Mouse (Mus musculus) MEL (cell line): ENCODE results near the gene Tmem150a. TPM values are rescaled to one million over a fixed set of nuclear protein-coding genes. Genes with fewer than 3 reads are reported as not detected.

Source experiments
- DNase-seq: peaks from one replicate; pipeline ENCODE4 v3.0.0; 2011; ENCODE audit warnings: low read depth, low spot score
- H3K27ac ChIP-seq: 2 replicates; pipeline ENCODE4 v1.5.1; 2012; ENCODE audit warnings: low read depth, mild to moderate bottlenecking, control low read depth, low read length, moderate library complexity; ENCODE audit not compliant: control insufficient read depth
- H3K27me3 ChIP-seq, 2 experiments: fragments of 150-350 bp in 1 of 2; sonication (generic) in 1 of 2; 2 replicates each; pipeline ENCODE4 v1.6.1; 2012; ENCODE audit warnings: low read length in 2 of 2, mild to moderate bottlenecking in 2 of 2, improper control_type of control experiment in 1 of 2, moderate library complexity in 1 of 2; ENCODE audit not compliant: insufficient read depth in 2 of 2, control insufficient read depth in 1 of 2
- H3K36me3 ChIP-seq, 2 experiments: 2 replicates each; pipeline ENCODE4 v1.6.1; 2012 to 2014; ENCODE audit warnings: low read length in 2 of 2, improper control_type of control experiment in 1 of 2, inconsistent platforms in 1 of 2, mild to moderate bottlenecking in 1 of 2; ENCODE audit not compliant: insufficient read depth in 2 of 2, control insufficient read depth in 1 of 2
- H3K4me1 ChIP-seq, 2 experiments: fragments of 150-350 bp in 1 of 2; sonication (generic) in 1 of 2; 2 replicates each; pipeline ENCODE4 v1.6.1; 2012; ENCODE audit warnings: low read length in 2 of 2, improper control_type of control experiment in 1 of 2, mild to moderate bottlenecking in 1 of 2; ENCODE audit not compliant: insufficient read depth in 2 of 2, control insufficient read depth in 1 of 2
- H3K4me3 ChIP-seq, 2 experiments: fragments of 150-350 bp in 1 of 2; sonication (generic) in 1 of 2; 2 replicates each; pipeline ENCODE4 v1.5.1; 2012; ENCODE audit warnings: low read depth in 2 of 2, low read length in 2 of 2, mild to moderate bottlenecking in 2 of 2, moderate library complexity in 2 of 2, control low read depth in 1 of 2, improper control_type of control experiment in 1 of 2; ENCODE audit not compliant: control insufficient read depth in 1 of 2, insufficient read depth in 1 of 2
- H3K79me2 ChIP-seq: 2 replicates; pipeline ENCODE4 v1.6.1; 2012; ENCODE audit warnings: mild to moderate bottlenecking, low read length, moderate library complexity; ENCODE audit not compliant: control insufficient read depth, poor library complexity, insufficient read depth
- H3K9ac ChIP-seq: 2 replicates; pipeline ENCODE4 v1.6.1; 2012; ENCODE audit warnings: low read depth, mild to moderate bottlenecking, control low read depth, low read length, moderate library complexity; ENCODE audit not compliant: control insufficient read depth, poor library complexity, severe bottlenecking
- H3K9me3 ChIP-seq: fragments of 150-350 bp; sonication (generic); replicated peaks from 2 replicates; pipeline ENCODE4 v1.6.1; 2012; ENCODE audit warnings: mild to moderate bottlenecking, low read length, improper control_type of control experiment, moderate library complexity; ENCODE audit not compliant: insufficient read depth
- MYB ChIP-seq: IDR thresholded peaks from 2 replicates; pipeline ENCODE4 v1.6.1; 2011; ENCODE audit warnings: mild to moderate bottlenecking, low read depth, low read length, improper control_type of control experiment
- POLR2AphosphoS2 ChIP-seq: IDR thresholded peaks from 2 replicates; pipeline ENCODE4 v1.6.1; 2011; ENCODE audit warnings: low read length, improper control_type of control experiment
- POLR2AphosphoS5 ChIP-seq: IDR thresholded peaks from 2 replicates; pipeline ENCODE4 v1.6.1; 2012; ENCODE audit warnings: low read depth, borderline replicate concordance, mild to moderate bottlenecking, inconsistent platforms, low read length, moderate library complexity, mixed read lengths
- SMC3 ChIP-seq: IDR thresholded peaks from 2 replicates; pipeline ENCODE4 v1.6.1; 2011; ENCODE audit warnings: low read depth, low read length, improper control_type of control experiment
- TBP ChIP-seq: IDR thresholded peaks from 2 replicates; pipeline ENCODE4 v1.8.0; 2011; ENCODE audit warnings: low read depth, low read length, improper control_type of control experiment
- ZKSCAN1 ChIP-seq: IDR thresholded peaks from 2 replicates; pipeline ENCODE4 v1.6.1; 2012; ENCODE audit warnings: low read depth, mild to moderate bottlenecking, inconsistent platforms, low read length, improper control_type of control experiment, moderate library complexity
- polyA plus RNA-seq, 2 experiments: library from polyadenylated mRNA; stranded (reverse) in 1 of 2; unstranded in 1 of 2; fragments of >175 nt in 1 of 2; fragments of >200 nt in 1 of 2; gene quantifications; 2 replicates each; pipeline versions ENCODE4 v1.2.1 to v1.2.4; 2012; ENCODE audit warnings: low replicate concordance in 2 of 2, low read depth in 1 of 2; ENCODE audit not compliant: insufficient read length in 2 of 2, insufficient read depth in 1 of 2, missing spikeins in 1 of 2
- total RNA-seq: library from RNA; depleted of rRNA; stranded (reverse); fragments of 300-350 nt; gene quantifications from 2 replicates; pipeline ENCODE4 v1.2.3, GENCODE M21; 2012; rRNA removed

Gene Tmem150a
- 0.15 and 0.16 TPM in 2 replicates for total RNA-seq
- polyA plus RNA-seq = 1 to 10 TPM in 1 of 2 experiments, not detected in 1; 2.5 TPM

- H3K79me2 ChIP-seq = peaks cover 5% of the 10 kb centered on the region; the same call in 1 of the 2 replicates
- DNase-seq = no peak
- H3K27ac ChIP-seq = no peak within 1 kb of the TSS
- no peaks in the 10 kb centered on the region for H3K9me3 ChIP-seq
- H3K36me3 ChIP-seq = peaks cover 6 to 15% of the 10 kb centered on the region in 2 experiments
- no peak for TF ChIP-seq SMC3
- TF ChIP-seq TBP = no peak
- TF ChIP-seq ZKSCAN1 = no peak
- no peaks in the 10 kb centered on the region for H3K27me3 ChIP-seq
- H3K4me3 ChIP-seq = no peak within 1 kb of the TSS
- H3K4me1 ChIP-seq = peaks cover 5 to 12% of the 10 kb centered on the region in 2 experiments
- no peak within 1 kb of the TSS for H3K9ac ChIP-seq
Measured at GRCm38 (mm10) chr6:72355066-72355911, at the start of gene Tmem150a. Gene Tmem150a, plus strand, starts transcription at chr6:72355447.

GRCm38 (mm10) chr6:72312198-72312597, 43.0 kb upstream of the Tmem150a start:
- Histone ChIP-seq H3K36me3 (no peaks in the 10 kb centered on the region; a peak in 2 of 4 replicates), H3K9me3 (no peaks in the 10 kb centered on the region), H3K27me3 (no peaks in the 10 kb centered on the region), H3K79me2 (no peaks in the 10 kb centered on the region), H3K4me1 (no peaks in the 10 kb centered on the region), H3K4me3 (no peak overlapping the region), H3K27ac (no peak overlapping the region), H3K9ac (no peak overlapping the region)
- DNase-seq = no peak
- TF ChIP-seq POLR2AphosphoS2 (peak; percentile 53; the same call in 1 of the 2 replicates), POLR2AphosphoS5 (no peak)

GRCm38 (mm10) chr6:72313124-72313867, 42.0 kb upstream of the Tmem150a start:
- TF ChIP-seq MYB = no peak
- Histone ChIP-seq H3K36me3 (no peaks in the 10 kb centered on the region; a peak in 2 of 4 replicates), H3K9ac (no peak overlapping the region), H3K4me3 (no peak overlapping the region), H3K27ac (no peak overlapping the region), H3K79me2 (no peaks in the 10 kb centered on the region), H3K4me1 (no peaks in the 10 kb centered on the region), H3K27me3 (no peaks in the 10 kb centered on the region), H3K9me3 (no peaks in the 10 kb centered on the region)
- DNase-seq = no peak
